Mouse (Mus musculus) left cerebral cortex, postnatal 36 days (tissue): ENCODE results near the gene Gm10428. TPM values are rescaled to one million over a fixed set of nuclear protein-coding genes. Genes with fewer than 3 reads are reported as not detected.
A peak's percentile ranks its signal among the peaks of the same experiment; 100 is the strongest.
"Not testable (repeated sequence)": the region's sequence is repeated elsewhere in the genome, so short reads cannot be mapped to it uniquely, and the experiment has no call there.

Source experiments
- DNase-seq, 2 experiments: peaks; one replicate each; pipeline ENCODE4 v3.0.0; 2021 to 2022; ENCODE audit warnings: low spot score in 2 of 2, mixed read lengths in 1 of 2
- intact Hi-C: fragments of 180-260 bp; cut with DNase I; formaldehyde crosslinking; loops from one replicate; pipeline ENCODE4 v1.15.1; 2025
- total RNA-seq, 2 experiments: library from RNA; stranded (reverse); gene quantifications; 2 replicates each; pipeline ENCODE4 v1.2.3; 2021

Gm10428 gene
- total RNA-seq, result not detected

- no peak for DNase-seq
- intact Hi-C loops, result no loop called here
Observed at GRCm38 (mm10) chr11:62752780-62753179, at the start of gene Gm10428. TSS of gene Gm10428 (plus strand) at chr11:62753100.

GRCm38 (mm10) chr11:62706141-62706540 is 46.8 kb upstream of the Gm10428 start:
- intact Hi-C loops, result no loop called here
- DNase-seq, result no peak

DNA sequence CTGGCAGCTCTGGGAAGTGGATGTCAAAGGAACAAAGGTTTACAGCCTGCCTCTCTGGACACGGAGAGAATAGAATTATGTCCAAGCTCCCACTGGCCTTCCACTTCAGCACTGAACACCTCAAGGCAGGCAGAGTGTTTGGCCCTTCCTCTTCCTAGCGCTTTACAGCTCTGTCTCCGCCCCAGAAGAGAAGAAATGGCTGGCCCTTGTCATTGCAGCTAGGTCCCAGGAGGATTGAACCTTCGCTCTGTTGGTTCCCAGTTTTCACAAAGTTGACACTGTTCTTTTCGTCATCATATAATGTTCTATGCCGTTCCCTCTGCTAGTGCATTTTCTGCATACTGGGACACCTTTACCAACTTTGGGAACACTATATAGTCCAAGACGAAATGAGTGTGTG is 44.6 kb upstream of the Gm10428 start:
- intact Hi-C loops, result no loop called here
- no peak for DNase-seq

GRCm38 (mm10) chr11:62710657-62711056 is 42.2 kb upstream of the Gm10428 start:
- intact Hi-C loops, result no loop called here
- DNase-seq, result no peak

GRCm38 (mm10) chr11:62728276-62728675 is 24.6 kb upstream of the Gm10428 start:
- DNase-seq, result no peak
- intact Hi-C loops, result no loop called here

- intact Hi-C loops, result no loop called here
- DNase-seq, result peak; percentile 90 to 93
Observed at GRCm38 (mm10) chr11:62731311-62732021, 21.4 kb upstream of the Gm10428 start, which contains the start of gene Zfp287. TSS of gene Zfp287 (minus strand) at chr11:62731905.

DNA sequence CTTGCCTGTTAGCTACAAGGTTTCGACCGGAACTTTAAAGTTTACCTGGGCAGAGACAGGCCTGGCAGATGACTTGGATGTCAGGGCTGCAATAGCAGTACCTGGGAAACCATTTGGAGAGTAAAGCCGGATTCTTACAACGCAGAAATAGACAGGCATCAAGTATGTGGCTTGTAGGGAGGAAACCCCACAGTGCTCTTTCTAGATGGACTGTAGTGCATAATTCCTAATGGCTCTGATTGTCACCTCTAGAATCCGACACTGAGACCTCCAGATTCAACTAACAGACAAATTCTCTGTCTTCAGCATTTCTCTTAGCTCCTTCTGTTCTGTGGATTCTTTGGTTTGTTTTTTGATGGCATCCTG is 20.9 kb upstream of the Gm10428 start:
- intact Hi-C loops, result no loop called here
- DNase-seq, result no peak

- intact Hi-C loops, result no loop called here
- no peak for DNase-seq
Observed at GRCm38 (mm10) chr11:62732665-62733064, 20.2 kb upstream of the Gm10428 start.

DNA sequence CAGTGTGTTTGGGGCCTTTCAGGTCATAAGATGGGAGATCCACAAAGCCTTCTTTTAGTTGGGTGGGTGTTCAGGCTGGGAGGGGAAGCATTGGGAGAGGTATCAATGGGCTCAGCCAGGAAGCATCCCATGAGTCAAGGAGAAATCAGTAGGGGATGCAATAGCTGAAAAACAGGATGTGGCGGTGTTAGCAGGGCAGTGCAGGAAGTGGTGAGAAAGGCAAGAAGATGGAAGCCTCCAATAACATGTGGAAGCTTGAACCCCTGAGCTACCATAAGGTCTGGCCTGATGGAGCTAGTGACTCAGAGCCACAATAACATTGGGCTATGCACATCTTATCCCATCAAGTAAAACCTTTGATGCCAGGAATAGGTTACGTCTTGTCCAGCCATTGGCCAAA is 11.7 kb upstream of the Gm10428 start:
- DNase-seq, result no peak
- intact Hi-C loops, result loop anchor here (10.0 kb wide), 1 partner anchor 434 kb away; no protein-coding TSS in a partner anchor

GRCm38 (mm10) chr11:62742261-62742957 is 10.5 kb upstream of the Gm10428 start:
- intact Hi-C loops, result loop anchor here (10.0 kb wide), 1 partner anchor 432 kb away; no protein-coding TSS in a partner anchor
- DNase-seq, result no peak

GRCm38 (mm10) chr11:62744103-62744502 is 8.8 kb upstream of the Gm10428 start:
- DNase-seq, result peak; percentile 48 to 53
- intact Hi-C loops, result loop anchor here (10.0 kb wide), 1 partner anchor 431 kb away; no protein-coding TSS in a partner anchor

GRCm38 (mm10) chr11:62746001-62746533 is 6.8 kb upstream of the Gm10428 start:
- peak; percentile 72 to 79 for DNase-seq
- intact Hi-C loops, result loop anchor here (10.0 kb wide), 1 partner anchor 429 kb away; no protein-coding TSS in a partner anchor

GRCm38 (mm10) chr11:62747227-62747626 is 5.7 kb upstream of the Gm10428 start:
- intact Hi-C loops, result loop anchor here (10.0 kb wide), 1 partner anchor 428 kb away; no protein-coding TSS in a partner anchor
- no peak for DNase-seq

DNA sequence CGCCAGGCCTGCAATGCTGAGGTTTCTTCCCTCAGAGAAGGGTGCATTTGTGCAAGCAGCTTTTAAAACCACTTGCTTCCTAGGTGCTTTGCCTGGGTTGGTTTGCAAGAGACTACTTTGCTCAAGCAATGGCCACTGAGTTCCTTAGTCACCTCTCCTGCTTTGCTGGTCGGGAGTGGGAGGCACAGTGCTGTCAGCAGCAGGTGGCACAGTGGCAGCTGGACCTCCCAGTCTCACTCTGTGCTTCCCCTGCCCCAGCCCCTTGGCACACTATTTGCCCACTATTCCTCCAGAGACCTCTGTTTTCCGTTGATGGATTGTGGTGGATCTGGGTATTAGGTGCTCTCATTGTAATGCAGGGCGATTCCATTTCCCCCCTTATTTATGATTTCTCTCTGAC is 4.8 kb upstream of the Gm10428 start:
- no peak for DNase-seq
- intact Hi-C loops, result loop anchor here (10.0 kb wide), 1 partner anchor 427 kb away; no protein-coding TSS in a partner anchor

DNA sequence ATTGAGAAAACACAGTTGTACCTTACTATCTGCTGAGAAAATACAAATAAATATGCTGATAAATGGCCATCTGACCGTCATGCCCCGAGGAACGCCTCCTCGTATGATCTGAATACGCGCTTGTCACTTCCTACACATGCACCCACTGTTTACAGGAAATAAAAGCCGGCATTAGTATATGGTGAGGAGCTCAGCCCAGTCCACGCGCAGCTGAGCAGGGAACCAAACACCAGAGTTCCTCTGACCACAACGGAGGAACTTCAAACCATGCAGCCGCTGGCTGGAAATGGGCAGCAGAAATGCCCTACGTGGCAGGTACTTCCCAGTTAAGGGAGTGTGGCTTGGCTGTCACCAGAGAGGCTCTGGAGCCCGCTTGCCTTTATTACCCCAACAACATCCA is 3.5 kb upstream of the Gm10428 start:
- intact Hi-C loops, result loop anchor here (10.0 kb wide), 1 partner anchor 425 kb away; no protein-coding TSS in a partner anchor
- DNase-seq, result not testable (repeated sequence)

DNA sequence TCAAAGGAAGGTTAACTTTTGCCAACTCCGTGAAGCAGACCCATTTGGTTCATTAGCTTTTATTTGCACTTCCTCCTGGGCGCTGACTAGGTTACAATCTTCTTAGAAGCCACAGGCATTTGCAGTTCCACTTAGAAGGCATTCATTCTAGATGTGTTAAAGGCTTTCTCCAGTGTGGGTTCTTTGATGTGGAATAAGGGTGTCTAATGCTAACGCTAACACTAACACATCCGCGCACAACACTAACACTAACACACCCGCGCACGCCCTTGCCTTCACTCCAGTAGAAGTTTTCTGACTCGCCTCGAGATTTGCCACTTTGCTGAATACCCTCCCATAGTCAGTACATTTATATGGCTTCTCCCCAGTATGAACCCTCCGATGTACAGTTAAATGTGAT is 709 bp upstream of the Gm10428 start:
- DNase-seq, result no peak
- intact Hi-C loops, result no loop called here

DNA sequence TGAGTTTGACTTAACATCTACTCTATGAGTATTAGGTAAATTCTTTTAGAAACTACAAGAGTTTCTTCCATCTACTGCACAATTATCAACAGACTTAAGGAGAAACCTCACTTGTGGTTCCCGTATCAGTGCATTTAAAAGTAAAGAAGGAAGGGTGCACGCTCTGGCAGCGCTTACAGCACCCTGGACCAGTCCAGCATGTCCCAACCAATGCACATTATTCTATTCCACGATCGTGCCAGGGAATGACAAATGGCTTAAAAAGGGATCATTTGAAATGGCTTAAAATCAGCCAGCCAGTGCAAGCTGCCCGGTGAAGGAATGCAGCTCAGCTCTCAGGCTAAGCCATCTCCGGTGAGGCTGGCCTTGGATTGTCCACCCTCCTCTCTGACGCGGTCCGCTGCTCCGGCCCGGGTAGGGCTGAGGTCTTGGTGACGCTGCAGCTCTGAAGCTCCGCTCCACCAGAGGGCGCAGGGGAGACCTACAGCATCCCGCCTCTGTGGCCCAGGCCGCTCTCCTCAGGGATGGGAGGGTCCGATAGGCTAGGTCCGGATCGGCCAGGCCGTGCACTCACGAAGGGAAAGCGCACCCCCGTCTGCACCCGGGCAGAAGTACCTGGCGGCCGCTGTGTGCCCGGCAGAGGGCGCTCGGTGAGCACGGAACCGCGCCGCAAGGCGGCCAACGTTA is 3.7 kb downstream of the Gm10428 start:
- peak; percentile 83 to 87 for DNase-seq
- intact Hi-C loops, result loop anchor here (2.0 to 5.0 kb wide), 2 partner anchors 94 to 376 kb away; no protein-coding TSS in a partner anchor

DNA sequence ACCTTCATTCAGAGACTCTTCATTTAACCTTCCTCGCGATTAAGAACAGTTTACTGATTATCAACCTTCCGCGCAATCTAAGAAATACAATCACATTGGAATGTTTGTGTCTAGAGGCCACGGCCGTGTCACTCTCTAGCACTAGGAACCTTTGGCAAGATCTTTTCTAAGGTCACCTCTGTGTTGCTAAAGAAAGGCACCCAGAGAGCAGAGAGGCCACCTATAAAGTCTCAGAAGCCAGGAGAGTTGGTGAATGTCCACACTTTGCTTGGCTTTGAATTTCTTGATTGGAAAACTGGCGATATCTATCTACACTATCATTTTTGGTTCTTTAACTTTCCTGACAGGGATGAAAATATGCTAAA is 4.2 kb downstream of the Gm10428 start:
- intact Hi-C loops, result loop anchor here (2.0 to 5.0 kb wide), 2 partner anchors 94 to 375 kb away; no protein-coding TSS in a partner anchor
- no peak for DNase-seq

GRCm38 (mm10) chr11:62757906-62758305 is 5.0 kb downstream of the Gm10428 start:
- intact Hi-C loops, result loop anchor here (2.0 to 5.0 kb wide), 2 partner anchors 93 to 374 kb away; no protein-coding TSS in a partner anchor
- no peak for DNase-seq

DNA sequence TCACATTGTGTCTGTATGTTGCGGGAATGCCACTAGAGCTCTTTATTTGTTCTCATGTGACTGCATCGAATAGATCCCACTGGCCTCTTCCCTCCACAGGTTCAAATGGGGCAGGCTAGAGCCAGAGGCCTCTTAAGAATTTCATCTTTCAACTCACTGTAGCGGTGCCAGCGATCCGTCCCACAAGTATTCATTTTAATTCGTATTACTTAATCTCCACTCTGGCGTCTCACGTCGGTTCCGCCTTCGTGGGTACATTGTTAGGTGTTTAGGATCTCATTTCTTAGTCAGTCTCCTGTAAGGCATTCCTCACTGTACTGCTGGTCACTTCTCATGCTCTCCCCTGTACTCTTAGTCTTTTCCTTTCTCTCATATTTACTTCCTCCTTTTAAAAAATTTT is 5.6 kb downstream of the Gm10428 start:
- DNase-seq, result no peak
- intact Hi-C loops, result loop anchor here (5.0 kb wide), 1 partner anchor 374 kb away; no protein-coding TSS in a partner anchor
